Mouse (Mus musculus): Measurements from ENCODE around the gene Mt3. TPM values are rescaled to one million over a fixed set of nuclear protein-coding genes. Genes with fewer than 3 reads are reported as not detected.

Gene Mt3
- 20.7 and 21.5 TPM in 2 replicates for polyA plus RNA-seq (2016; fragmentation: Nextera tagmentation; extraction: Ambion mirVana)

- WGBS: 2% methylated on average over 29 of the region's 29 CpGs
- peak; percentile 63 for DNase-seq (ENCODE audit: extremely low spot score, low spot score)
- peak within 1 kb of the TSS; percentile 76 for H3K27ac ChIP-seq
- no peaks in the 10 kb centered on the region for H3K36me3 ChIP-seq (replicated peaks)
- H3K4me1 ChIP-seq: peaks cover 48% of the 10 kb centered on the region
- peak within 1 kb of the TSS; percentile 51 for H3K4me3 ChIP-seq
- no peaks in the 10 kb centered on the region for H3K9me3 ChIP-seq
- H3K27me3 ChIP-seq (ENCODE audit: poor library complexity, severe bottlenecking): peaks cover 40% of the 10 kb centered on the region
These were observed at the start of gene Mt3 for GRCm38 (mm10) chr8:94152513-94153300. Gene Mt3 (plus strand): TSS chr8:94152607.

- Histone ChIP-seq H3K4me1 (peaks cover under 1% of the 10 kb centered on the region), H3K36me3 (replicated peaks) (no peaks in the 10 kb centered on the region), H3K4me3 (no peak overlapping the region), H3K9me3 (no peaks in the 10 kb centered on the region), H3K27me3 (ENCODE audit: poor library complexity, severe bottlenecking) (no peaks in the 10 kb centered on the region), H3K27ac (no peak overlapping the region)
- 53% methylated on average over 5 of the region's 5 CpGs for WGBS
- DNase-seq (ENCODE audit: extremely low spot score, low spot score): no peak
These were observed 48.3 kb upstream of the Mt3 start for GRCm38 (mm10) chr8:94104146-94104545.

- Histone ChIP-seq H3K27me3 (ENCODE audit: poor library complexity, severe bottlenecking) (no peaks in the 10 kb centered on the region), H3K4me1 (peaks cover 3% of the 10 kb centered on the region; the same call in 1 of the 2 replicates), H3K9me3 (no peaks in the 10 kb centered on the region), H3K4me3 (no peak overlapping the region), H3K36me3 (replicated peaks) (no peaks in the 10 kb centered on the region), H3K27ac (no peak overlapping the region)
- no peak for DNase-seq (ENCODE audit: extremely low spot score, low spot score)
- 83% methylated on average over 3 of the region's 3 CpGs for WGBS
These were observed 44.5 kb upstream of the Mt3 start for GRCm38 (mm10) chr8:94107871-94108270.

- no peak for DNase-seq (ENCODE audit: extremely low spot score, low spot score)
- H3K4me1 ChIP-seq: peaks cover 7% of the 10 kb centered on the region; the same call in 1 of the 2 replicates
- H3K9me3 ChIP-seq: no peaks in the 10 kb centered on the region
- 74% methylated on average over 6 of the region's 6 CpGs for WGBS
- H3K36me3 ChIP-seq (replicated peaks): no peaks in the 10 kb centered on the region
- no peak overlapping the region for H3K4me3 ChIP-seq
- H3K27me3 ChIP-seq (ENCODE audit: poor library complexity, severe bottlenecking): no peaks in the 10 kb centered on the region
- no peak overlapping the region for H3K27ac ChIP-seq
These were observed 43.0 kb upstream of the Mt3 start for GRCm38 (mm10) chr8:94109396-94109795.

- Histone ChIP-seq H3K9me3 (no peaks in the 10 kb centered on the region), H3K27me3 (ENCODE audit: poor library complexity, severe bottlenecking) (no peaks in the 10 kb centered on the region), H3K4me3 (no peak overlapping the region), H3K4me1 (peaks cover 7% of the 10 kb centered on the region; the same call in 1 of the 2 replicates), H3K27ac (no peak overlapping the region), H3K36me3 (replicated peaks) (no peaks in the 10 kb centered on the region)
- 83% methylated on average over 5 of the region's 5 CpGs for WGBS
- DNase-seq (ENCODE audit: extremely low spot score, low spot score): no peak
These were observed 42.6 kb upstream of the Mt3 start for GRCm38 (mm10) chr8:94109835-94110234.

GRCm38 (mm10) chr8:94110526-94111177, 41.8 kb upstream of the Mt3 start:
- H3K4me3 ChIP-seq: no peak overlapping the region
- H3K4me1 ChIP-seq: peaks cover 7% of the 10 kb centered on the region; the same call in 1 of the 2 replicates
- DNase-seq (ENCODE audit: extremely low spot score, low spot score): no peak
- WGBS: 82% methylated on average over 6 of the region's 6 CpGs
- H3K27me3 ChIP-seq (ENCODE audit: poor library complexity, severe bottlenecking): no peaks in the 10 kb centered on the region
- no peaks in the 10 kb centered on the region for H3K36me3 ChIP-seq (replicated peaks)
- no peak overlapping the region for H3K27ac ChIP-seq
- no peaks in the 10 kb centered on the region for H3K9me3 ChIP-seq

GRCm38 (mm10) chr8:94113435-94113834, 39.0 kb upstream of the Mt3 start:
- peak overlapping the region; percentile 22; the same call in 1 of the 2 replicates for H3K27ac ChIP-seq
- H3K4me3 ChIP-seq: no peak overlapping the region
- 41% methylated on average over 1 of the region's 1 CpGs for WGBS
- no peaks in the 10 kb centered on the region for H3K27me3 ChIP-seq (ENCODE audit: poor library complexity, severe bottlenecking)
- no peaks in the 10 kb centered on the region for H3K9me3 ChIP-seq
- no peak for DNase-seq (ENCODE audit: extremely low spot score, low spot score)
- H3K36me3 ChIP-seq (replicated peaks): no peaks in the 10 kb centered on the region
- peaks cover 19% of the 10 kb centered on the region for H3K4me1 ChIP-seq

GRCm38 (mm10) chr8:94113972-94114371, 38.4 kb upstream of the Mt3 start:
- DNase-seq (ENCODE audit: extremely low spot score, low spot score): no peak
- WGBS: 91% methylated on average over 2 of the region's 2 CpGs
- no peak overlapping the region for H3K4me3 ChIP-seq
- no peaks in the 10 kb centered on the region for H3K36me3 ChIP-seq (replicated peaks)
- H3K4me1 ChIP-seq: peaks cover 24% of the 10 kb centered on the region
- H3K9me3 ChIP-seq: no peaks in the 10 kb centered on the region
- H3K27me3 ChIP-seq (ENCODE audit: poor library complexity, severe bottlenecking): no peaks in the 10 kb centered on the region
- no peak overlapping the region for H3K27ac ChIP-seq

GRCm38 (mm10) chr8:94118776-94119430, 33.5 kb upstream of the Mt3 start:
- peak; percentile 77 for DNase-seq (ENCODE audit: extremely low spot score, low spot score)
- H3K9me3 ChIP-seq: no peaks in the 10 kb centered on the region
- H3K27ac ChIP-seq: peak overlapping the region; percentile 89
- peak overlapping the region; percentile 27 for H3K4me3 ChIP-seq
- no peaks in the 10 kb centered on the region for H3K27me3 ChIP-seq (ENCODE audit: poor library complexity, severe bottlenecking)
- no peaks in the 10 kb centered on the region for H3K36me3 ChIP-seq (replicated peaks)
- peaks cover 56% of the 10 kb centered on the region for H3K4me1 ChIP-seq
- WGBS: 1% methylated on average over 6 of the region's 6 CpGs

GRCm38 (mm10) chr8:94121625-94122024, 30.8 kb upstream of the Mt3 start:
- peaks cover 58% of the 10 kb centered on the region for H3K4me1 ChIP-seq
- no peaks in the 10 kb centered on the region for H3K9me3 ChIP-seq
- no peaks in the 10 kb centered on the region for H3K27me3 ChIP-seq (ENCODE audit: poor library complexity, severe bottlenecking)
- peak overlapping the region; percentile 89 for H3K27ac ChIP-seq
- H3K36me3 ChIP-seq (replicated peaks): no peaks in the 10 kb centered on the region
- WGBS: 83% methylated on average over 9 of the region's 9 CpGs
- no peak overlapping the region for H3K4me3 ChIP-seq
- no peak for DNase-seq (ENCODE audit: extremely low spot score, low spot score)

- Histone ChIP-seq H3K4me3 (no peak overlapping the region), H3K27ac (peak overlapping the region; percentile 57; the same call in 1 of the 2 replicates), H3K27me3 (ENCODE audit: poor library complexity, severe bottlenecking) (no peaks in the 10 kb centered on the region), H3K9me3 (no peaks in the 10 kb centered on the region), H3K36me3 (replicated peaks) (no peaks in the 10 kb centered on the region), H3K4me1 (peaks cover 55% of the 10 kb centered on the region)
- no peak for DNase-seq (ENCODE audit: extremely low spot score, low spot score)
- WGBS: 74% methylated on average over 8 of the region's 8 CpGs
These were observed 29.5 kb upstream of the Mt3 start for GRCm38 (mm10) chr8:94122711-94123468.

GRCm38 (mm10) chr8:94127711-94128110, 24.7 kb upstream of the Mt3 start:
- H3K27me3 ChIP-seq (ENCODE audit: poor library complexity, severe bottlenecking): no peaks in the 10 kb centered on the region
- peak overlapping the region; percentile 6; the same call in 1 of the 2 replicates for H3K27ac ChIP-seq
- H3K9me3 ChIP-seq: no peaks in the 10 kb centered on the region
- peaks cover 18% of the 10 kb centered on the region for H3K4me1 ChIP-seq
- DNase-seq (ENCODE audit: extremely low spot score, low spot score): no peak
- no peaks in the 10 kb centered on the region for H3K36me3 ChIP-seq (replicated peaks)
- 86% methylated on average over 6 of the region's 6 CpGs for WGBS
- no peak overlapping the region for H3K4me3 ChIP-seq
